Mouse (Mus musculus): ENCODE measurements around the gene Ttpal. TPM values are rescaled to one million over a fixed set of nuclear protein-coding genes. Genes with fewer than 3 reads are reported as not detected.
"Not testable (repeated sequence)": the region's sequence is repeated elsewhere in the genome, so short reads cannot be mapped to it uniquely, and the experiment has no call there.

Ttpal gene
- total RNA-seq, 2 experiments from 2014 or later = 4.3 to 4.8 TPM

GRCm38 (mm10) chr2:163617874-163618273 is 15.8 kb downstream of the Ttpal start:
- intact Hi-C loops (cut with DNase I) = no loop called here
- DNase-seq = no peak

DNA sequence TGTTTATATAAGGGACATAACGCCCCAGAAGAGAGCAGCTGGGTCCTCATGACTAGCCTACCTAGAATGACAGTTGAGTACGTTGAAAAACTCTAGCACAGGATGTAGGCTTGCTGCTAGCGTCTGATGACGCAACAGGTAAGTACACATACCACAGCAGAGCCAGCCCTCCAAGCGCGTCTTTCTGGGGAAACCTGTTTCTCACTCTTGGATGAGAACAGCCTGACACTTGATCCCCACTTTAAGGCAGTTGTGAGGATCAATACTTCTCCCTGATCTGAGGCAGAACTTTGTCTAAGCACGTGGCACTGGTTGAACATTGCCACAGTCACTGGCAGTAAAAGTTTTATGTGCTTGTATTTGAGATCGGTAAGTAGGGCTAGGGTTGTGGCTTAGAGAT is 18.3 kb downstream of the Ttpal start:
- intact Hi-C loops (cut with DNase I) = no loop called here
- no peak for DNase-seq

DNA sequence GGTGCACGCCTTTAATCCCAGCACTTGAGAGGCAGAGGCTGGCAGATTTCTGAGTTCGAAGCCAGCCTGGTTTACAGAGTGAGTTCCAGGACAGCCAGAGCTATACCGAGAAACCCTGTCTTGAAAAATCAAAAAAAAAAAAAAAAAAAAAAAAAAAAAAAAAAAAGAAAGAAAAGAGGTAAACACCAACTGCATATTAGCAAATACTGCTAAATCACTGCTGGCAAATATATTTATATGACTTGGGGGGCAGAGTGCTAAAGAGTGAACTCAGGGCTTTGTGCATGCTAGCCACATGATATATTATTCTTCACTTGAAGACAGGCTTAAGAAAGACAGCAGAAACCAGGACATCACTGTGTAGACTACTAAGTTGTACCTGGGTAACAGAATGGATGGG is 19.3 kb downstream of the Ttpal start:
- DNase-seq; intact Hi-C loops (cut with DNase I): not testable (repeated sequence)

GRCm38 (mm10) chr2:163631223-163631622 is 29.1 kb downstream of the Ttpal start:
- intact Hi-C loops (cut with DNase I) = no loop called here

GRCm38 (mm10) chr2:163631715-163632114 is 29.6 kb downstream of the Ttpal start:
- DNase-seq = no peak
- intact Hi-C loops (cut with DNase I) = no loop called here

More at GRCm38 (mm10) chr2:163631223-163631622, 29.1 kb downstream of the Ttpal start:
- DNase-seq = no peak

- intact Hi-C loops (cut with DNase I) = no loop called here
- no peak for DNase-seq
Observed at GRCm38 (mm10) chr2:163634211-163634610, 32.1 kb downstream of the Ttpal start.

DNA sequence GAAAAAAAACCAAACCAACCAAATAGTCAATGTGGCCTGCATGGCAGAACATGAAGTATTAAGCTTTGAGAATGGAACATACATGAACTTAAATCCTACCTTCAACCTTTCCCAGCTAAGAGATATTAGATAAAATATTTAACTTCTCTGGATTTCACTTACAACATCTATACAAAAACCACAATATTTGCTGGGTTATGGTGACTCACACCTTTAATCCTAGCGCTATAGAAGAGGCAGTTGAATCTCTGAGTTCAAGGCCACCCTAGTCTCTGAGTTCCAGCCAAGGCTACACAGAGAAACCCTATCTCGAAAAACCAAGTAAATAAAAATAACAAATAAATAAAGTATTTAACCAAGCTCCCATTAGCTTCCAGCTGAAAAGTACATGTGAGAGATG is 33.9 kb downstream of the Ttpal start:
- intact Hi-C loops (cut with DNase I) = no loop called here
- no peak for DNase-seq

DNA sequence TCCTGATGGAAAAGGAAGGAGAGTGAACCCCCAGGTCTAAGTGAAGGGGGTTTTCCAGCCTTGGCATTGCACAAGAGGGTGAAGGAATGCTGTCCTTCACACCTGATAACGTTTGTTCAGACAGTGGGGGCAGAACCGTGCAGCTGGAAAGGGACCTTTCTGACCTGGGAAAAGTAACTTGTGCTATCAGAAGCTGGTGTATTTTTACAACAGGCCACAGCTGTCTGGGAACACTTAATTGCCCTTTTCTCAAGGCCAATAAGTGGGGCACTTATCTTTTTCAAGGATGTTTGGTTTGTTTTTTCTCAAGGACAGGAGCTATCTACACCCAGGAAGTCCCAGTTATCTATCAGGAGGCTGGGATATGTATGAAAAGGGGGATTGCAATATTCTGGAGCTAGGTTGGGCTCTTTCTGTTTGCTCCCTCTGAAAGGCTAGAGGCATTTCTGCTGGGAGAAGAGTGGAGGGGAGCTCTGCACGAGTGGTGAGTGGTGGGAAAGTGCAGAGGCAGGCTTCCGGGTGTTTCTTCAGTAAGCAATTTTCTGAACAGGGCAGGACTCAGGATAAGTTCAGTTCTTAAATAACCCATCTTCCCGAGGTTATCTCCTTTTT is 35.6 kb downstream of the Ttpal start:
- no peak for DNase-seq
- intact Hi-C loops (cut with DNase I) = no loop called here

DNA sequence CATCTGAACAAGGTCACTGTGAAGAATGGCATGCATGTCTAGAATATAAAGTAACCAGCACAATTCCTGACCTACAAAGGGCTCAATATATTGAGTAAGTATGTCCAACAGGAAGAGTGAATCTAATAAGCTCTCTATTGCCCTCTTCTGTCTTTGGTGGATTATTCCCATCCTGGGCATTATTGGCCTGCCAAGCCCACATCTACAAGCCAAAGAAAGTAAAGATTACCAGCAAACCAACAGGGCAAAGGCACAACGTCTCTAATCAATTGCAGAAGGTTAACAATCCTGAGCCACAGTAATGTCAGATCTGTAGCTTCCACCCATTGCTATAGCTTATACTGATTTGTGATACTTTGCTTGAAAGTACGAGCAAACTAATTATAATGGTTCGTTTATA is 38.4 kb downstream of the Ttpal start:
- no peak for DNase-seq
- intact Hi-C loops (cut with DNase I) = loop anchor here (5.0 kb wide), 1 partner anchor 38 kb away; the partner anchor contains the start of gene Ttpal

DNA sequence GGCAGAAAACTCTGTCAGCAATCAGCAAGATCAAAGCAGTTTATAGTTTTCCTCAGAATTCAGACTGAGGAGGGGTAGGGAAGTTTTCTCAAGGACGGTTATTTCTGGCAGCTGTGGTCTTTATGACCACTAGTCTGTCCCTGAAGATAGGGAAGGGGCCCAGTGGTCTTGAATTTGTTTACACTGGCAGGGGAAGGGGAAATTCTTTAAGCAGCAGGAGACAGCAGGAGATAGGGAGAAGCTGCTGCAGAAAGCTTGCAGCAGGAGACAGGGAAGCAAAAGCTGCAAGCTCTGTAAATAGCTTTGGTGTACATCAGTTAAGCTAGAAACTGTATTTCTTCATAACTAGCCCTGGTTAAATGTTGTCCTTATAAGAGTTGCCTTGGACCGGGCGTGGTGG is 39.6 kb downstream of the Ttpal start:
- no peak for DNase-seq
- intact Hi-C loops (cut with DNase I) = loop anchor here (5.0 kb wide), 1 partner anchor 39 kb away; the partner anchor contains the start of gene Ttpal

DNA sequence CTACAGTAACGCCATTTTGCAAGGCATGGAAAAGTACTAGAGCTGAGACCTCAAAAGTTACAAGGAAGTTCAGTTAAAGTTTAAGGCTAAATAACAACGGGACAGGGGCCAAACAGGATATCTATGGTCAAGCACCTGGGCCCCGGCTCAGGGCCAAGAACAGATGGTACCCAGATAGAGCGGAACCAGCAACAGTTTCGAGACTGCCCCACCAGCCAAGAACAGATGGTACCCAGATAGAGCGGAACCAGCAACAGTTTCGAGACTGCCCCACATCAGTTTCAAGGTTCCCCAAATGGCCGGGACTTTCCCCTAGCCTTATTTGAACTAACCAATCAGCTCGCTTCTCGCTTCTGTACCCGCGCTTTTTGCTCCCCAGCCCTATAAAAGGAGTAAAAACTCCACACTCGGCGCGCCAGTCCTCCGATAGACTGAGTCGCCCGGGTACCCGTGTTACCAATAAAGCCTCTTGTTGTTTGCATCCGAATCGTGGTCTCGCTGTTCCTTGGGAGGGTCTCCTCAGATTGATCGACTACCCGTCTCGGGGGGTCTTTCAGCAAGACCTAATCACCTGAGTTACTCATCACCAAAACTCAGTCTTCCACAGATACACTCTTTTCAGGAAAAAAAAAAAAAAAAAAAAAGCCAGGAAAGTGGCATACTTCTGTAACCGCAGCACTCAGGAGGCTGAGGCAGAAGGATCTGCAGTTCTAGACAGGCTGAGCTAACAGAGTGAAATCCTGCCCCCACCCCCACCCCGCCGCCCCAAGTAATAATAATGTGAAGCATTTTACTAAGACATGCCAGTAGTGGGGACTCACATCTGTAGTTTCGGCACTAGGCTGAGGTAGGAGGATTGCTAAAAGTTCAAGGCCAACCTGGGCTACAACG is 40.8 kb downstream of the Ttpal start:
- intact Hi-C loops (cut with DNase I) = loop anchor here (5.0 kb wide), 1 partner anchor 41 kb away; the partner anchor contains the start of gene Ttpal
- DNase-seq = peak; percentile 39 to 45

- DNase-seq = no peak
Observed at GRCm38 (mm10) chr2:163643576-163643971, 41.5 kb downstream of the Ttpal start.

DNA sequence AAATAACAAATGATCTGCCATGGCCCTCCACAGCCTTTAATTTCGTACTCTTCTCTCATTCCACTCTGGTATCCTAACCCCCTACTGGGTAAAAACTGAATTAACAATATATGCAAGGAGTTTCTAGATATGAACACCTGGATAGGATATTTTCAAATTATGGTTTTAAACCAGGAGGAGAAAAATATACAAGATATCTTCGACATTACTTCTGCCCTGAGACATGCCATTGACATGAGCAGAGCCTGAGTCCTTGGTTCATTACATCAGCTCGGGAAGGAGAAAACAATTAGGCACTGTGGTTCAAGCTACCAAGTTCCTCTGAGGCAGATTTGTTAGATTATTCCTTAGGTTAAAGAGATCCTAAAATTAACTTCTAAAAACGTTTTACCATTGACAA is 41.9 kb downstream of the Ttpal start:
- DNase-seq = no peak
- intact Hi-C loops (cut with DNase I) = loop anchor here (2.0 to 5.0 kb wide), 2 partner anchors 42 to 75 kb away; partner anchors contain the start of gene Ttpal

More at GRCm38 (mm10) chr2:163643576-163643971, 41.5 kb downstream of the Ttpal start:
- intact Hi-C loops (cut with DNase I) = loop anchor here (5.0 kb wide), 1 partner anchor 41 kb away; the partner anchor contains the start of gene Ttpal

- peak; percentile 99 for DNase-seq
- intact Hi-C loops (cut with DNase I) = loop anchor here (2.0 to 5.0 kb wide), 2 partner anchors 42 to 74 kb away; partner anchors contain the start of gene Ttpal
Observed at GRCm38 (mm10) chr2:163644575-163645385, 42.7 kb downstream of the Ttpal start, which contains the start of gene Serinc3. TSS of gene Serinc3 (minus strand) at chr2:163645131.

DNA sequence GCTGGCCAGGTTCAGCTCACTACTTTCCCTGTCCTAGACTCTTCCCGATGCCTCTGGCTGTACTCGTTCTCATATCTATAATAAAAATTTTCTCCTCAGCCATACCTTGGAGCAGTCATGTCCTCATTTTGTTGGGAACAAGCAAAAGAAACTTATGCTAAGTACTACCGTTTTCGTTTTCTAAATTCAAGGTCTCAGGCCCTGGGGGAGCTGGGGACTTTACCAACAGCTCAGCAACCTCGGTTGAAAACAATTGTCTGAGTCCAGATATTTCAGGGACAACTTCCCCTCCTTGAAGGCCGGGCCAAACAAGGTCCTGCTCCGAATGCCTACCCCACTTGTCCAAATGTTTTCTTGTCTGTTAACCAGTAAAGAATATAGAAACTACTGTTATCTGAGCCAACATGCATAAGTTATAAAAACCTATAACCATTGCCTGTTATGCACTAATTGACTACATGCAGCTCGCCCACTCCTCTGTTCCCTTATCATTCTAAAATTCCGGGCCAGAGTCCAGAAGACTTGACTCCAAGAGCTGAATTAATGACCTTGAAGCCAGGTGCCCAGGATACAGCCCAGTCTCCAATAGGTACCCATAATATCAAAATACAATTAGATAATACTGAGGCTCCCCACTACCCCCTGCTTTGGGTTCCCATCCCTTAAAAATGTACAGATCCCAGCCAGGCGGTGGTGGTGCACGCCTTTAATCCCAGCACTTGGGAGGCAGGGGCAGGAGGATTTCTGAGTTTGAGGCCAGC is 43.8 kb downstream of the Ttpal start:
- intact Hi-C loops (cut with DNase I) = loop anchor here (2.0 kb wide), 1 partner anchor 73 kb away; no protein-coding TSS in a partner anchor
- DNase-seq = no peak

DNA sequence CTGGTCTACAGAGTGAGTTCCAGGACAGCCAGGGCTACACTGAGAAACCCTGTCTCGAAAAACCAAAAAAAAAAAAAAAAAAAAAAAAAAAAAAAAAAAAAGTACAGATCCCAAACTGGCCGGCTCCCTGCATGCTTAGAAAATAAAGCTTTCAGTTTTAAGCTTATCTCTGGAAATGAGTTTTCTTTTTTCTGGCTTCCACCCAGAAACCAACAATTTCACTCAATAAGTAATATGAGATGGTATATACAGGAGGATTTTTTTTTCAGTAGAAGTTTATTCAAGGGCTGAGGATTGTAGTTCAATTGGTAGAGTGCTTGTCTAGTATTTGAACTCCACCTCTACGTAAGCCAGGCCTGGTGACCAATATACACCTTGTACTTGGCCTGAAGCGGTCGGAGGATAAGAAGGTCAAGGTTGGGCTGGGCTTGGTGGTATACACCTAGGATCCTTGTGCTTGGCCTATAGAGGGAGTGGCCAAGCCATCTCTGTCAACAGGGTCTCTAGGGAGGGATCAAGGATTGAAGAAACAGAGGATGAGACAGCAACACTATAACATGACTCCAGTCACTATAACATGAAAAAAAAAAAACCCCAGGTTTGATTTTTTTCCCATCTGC is 44.5 kb downstream of the Ttpal start:
- intact Hi-C loops (cut with DNase I) = no loop called here
- DNase-seq = no peak

GRCm38 (mm10) chr2:163655699-163656098 is 53.6 kb downstream of the Ttpal start:
- not testable (repeated sequence) for DNase-seq
- intact Hi-C loops (cut with DNase I) = loop anchor here (5.0 kb wide), 1 partner anchor 37 kb away; no protein-coding TSS in a partner anchor

- no peak for DNase-seq
- intact Hi-C loops (cut with DNase I) = loop anchor here (5.0 kb wide), 1 partner anchor 35 kb away; no protein-coding TSS in a partner anchor
Observed at GRCm38 (mm10) chr2:163657486-163657885, 55.4 kb downstream of the Ttpal start.
